Mouse (Mus musculus) kidney, adult 2 months (tissue): ENCODE data around the gene Oprm1. TPM values are rescaled to one million over a fixed set of nuclear protein-coding genes. Genes with fewer than 3 reads are reported as not detected.
"Not testable (repeated sequence)": the region's sequence is repeated elsewhere in the genome, so short reads cannot be mapped to it uniquely, and the experiment has no call there.

Experiments used
- DNase-seq: peaks from one replicate; pipeline ENCODE4 v3.0.0; 2021
- H3K27ac ChIP-seq: fragments of 200-500 bp; 2 replicates; pipeline ENCODE4 v1.5.1; 2012; ENCODE audit warnings: low read depth, low read length, control low read depth, inconsistent platforms; ENCODE audit not compliant: insufficient read depth
- H3K27me3 ChIP-seq: fragments of 200-500 bp; replicated peaks from 2 replicates; pipeline ENCODE4 v1.6.1; 2012; ENCODE audit warnings: mild to moderate bottlenecking, moderate library complexity, low read length, inconsistent platforms; ENCODE audit not compliant: control insufficient read depth, insufficient read depth
- H3K36me3 ChIP-seq: fragments of 200-500 bp; 2 replicates; pipeline ENCODE4 v1.6.1; 2012; ENCODE audit warnings: mild to moderate bottlenecking, moderate library complexity, low read length, inconsistent platforms; ENCODE audit not compliant: control insufficient read depth, insufficient read depth
- H3K4me1 ChIP-seq: fragments of 200-500 bp; 2 replicates; pipeline ENCODE4 v1.6.1; 2011; ENCODE audit warnings: low read length; ENCODE audit not compliant: control insufficient read depth, insufficient read depth
- H3K4me3 ChIP-seq: fragments of 200-500 bp; 2 replicates; pipeline ENCODE4 v1.5.1; 2011; ENCODE audit warnings: mild to moderate bottlenecking, low read depth, low read length, control low read depth; ENCODE audit not compliant: insufficient read depth
- CTCF ChIP-seq: fragments of 200-500 bp; conservative IDR thresholded peaks from 2 replicates; pipeline ENCODE4 v1.5.1; 2011; ENCODE audit warnings: low read depth, mild to moderate bottlenecking, control low read depth, low read length, moderate library complexity, mixed read lengths; ENCODE audit not compliant: insufficient read depth, insufficient read length
- POLR2A ChIP-seq: fragments of 200-500 bp; IDR thresholded peaks from one replicate; pipeline ENCODE4 v1.6.1; 2011; ENCODE audit warnings: low read depth, low read length, control low read depth
- WGBS: fragments of 180-500 bp; shearing (Covaris S2); methylation state at CpG from one replicate; pipeline ENCODE4 v1.1.7; 2018; 5-methylcytosine and 5-hydroxymethylcytosine counted together
- polyA plus RNA-seq: library from polyadenylated mRNA; depleted of rRNA; stranded (reverse); fragments of >200 nt; gene quantifications from 2 replicates; pipeline ENCODE4 v1.2.3, GENCODE M21; 2012

The Oprm1 gene
- polyA plus RNA-seq, 1 experiment, result not detected

DNA sequence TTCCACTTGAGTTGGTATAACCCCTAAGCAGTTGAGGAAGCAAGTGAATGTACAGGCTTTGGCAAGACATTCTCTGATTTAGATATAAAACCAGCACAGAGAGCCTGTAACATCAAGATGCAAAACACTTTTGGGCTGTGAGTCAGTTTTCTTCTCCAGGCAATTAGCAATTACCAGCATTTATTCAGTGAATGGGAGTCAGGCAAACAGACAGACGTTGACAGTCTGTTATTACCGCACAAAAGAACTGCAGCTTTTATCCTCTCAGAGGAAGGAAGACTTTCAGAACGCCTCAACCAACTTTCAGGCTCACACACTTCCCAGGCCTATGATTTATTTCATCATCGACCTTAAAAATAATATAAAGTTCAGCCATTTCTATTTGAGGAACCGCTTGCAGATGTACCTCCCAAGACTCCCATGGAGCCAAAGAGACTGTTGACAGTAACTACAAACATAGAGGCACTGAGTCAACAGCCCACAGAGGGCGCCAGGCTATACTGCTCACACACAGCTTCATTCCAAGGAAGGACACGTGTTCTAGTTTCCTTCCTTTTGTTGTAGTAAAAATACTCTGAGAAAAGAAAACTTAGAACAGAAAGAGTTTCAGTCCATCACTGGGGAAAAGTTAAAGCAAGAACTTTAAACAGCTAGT is 113.2 kb downstream of the Oprm1 start:
- DNase-seq, result no peak
- Histone ChIP-seq H3K4me1 (no peaks in the 10 kb centered on the region), H3K27ac (no peak overlapping the region), H3K4me3 (no peak overlapping the region), H3K36me3 (no peaks in the 10 kb centered on the region), H3K27me3 (no peaks in the 10 kb centered on the region)
- TF ChIP-seq POLR2A (no peak), CTCF (no peak)
- 69% methylated on average over 7 of the region's 7 CpGs for WGBS

DNA sequence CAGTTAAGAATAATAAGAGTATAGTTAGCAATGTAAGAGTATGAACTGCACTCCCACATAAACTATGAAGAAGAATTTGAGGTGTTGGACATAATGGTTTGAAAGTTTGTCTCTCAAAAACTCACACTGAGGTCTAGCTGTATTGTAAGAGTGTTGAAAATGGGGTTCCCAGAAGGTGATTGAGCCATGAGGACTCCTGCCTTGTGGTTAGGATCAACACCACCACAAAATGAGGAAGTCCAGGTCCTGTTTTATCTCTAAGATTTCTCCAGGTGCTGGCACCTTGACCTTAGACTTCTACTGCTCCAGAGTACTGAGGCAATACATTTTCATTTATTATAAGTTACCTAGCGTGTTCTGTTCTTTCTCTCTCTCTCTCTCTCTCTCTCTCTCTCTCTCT is 115.6 kb downstream of the Oprm1 start:
- H3K4me3 ChIP-seq, result no peak overlapping the region
- H3K4me1 ChIP-seq, result no peaks in the 10 kb centered on the region
- no peak for DNase-seq
- H3K27ac ChIP-seq, result no peak overlapping the region
- TF ChIP-seq CTCF, result no peak
- no peak for TF ChIP-seq POLR2A
- 75% methylated on average over 1 of the region's 1 CpGs for WGBS
- no peaks in the 10 kb centered on the region for H3K27me3 ChIP-seq
- no peaks in the 10 kb centered on the region for H3K36me3 ChIP-seq

DNA sequence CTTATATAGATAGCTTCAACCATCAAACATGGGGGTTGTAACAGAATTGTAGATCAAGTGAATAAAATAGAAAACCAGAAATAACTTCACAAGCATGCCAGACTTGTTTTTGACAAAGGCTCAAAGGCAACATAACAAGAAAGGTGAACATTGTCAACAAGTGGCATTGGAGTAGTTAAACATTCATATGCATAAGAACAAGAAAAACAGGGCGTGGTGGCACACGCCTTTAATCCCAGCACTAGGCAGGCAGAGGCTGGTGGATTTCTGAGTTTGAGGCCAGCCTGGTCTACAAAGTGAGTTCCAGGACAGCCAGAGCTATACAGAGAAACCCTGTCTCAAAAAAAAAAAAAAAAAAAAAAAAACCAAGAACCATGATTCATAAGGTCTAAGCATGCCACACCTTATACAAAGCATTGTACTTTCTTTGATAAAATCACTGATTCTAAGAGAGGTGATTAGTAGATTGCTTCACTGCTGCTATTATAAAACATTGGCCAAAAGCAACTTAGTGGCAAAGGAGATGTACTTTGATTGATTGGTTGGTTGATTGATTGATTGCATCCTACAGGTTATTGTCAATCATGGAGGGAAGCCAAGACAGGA is 120.1 kb downstream of the Oprm1 start:
- TF ChIP-seq CTCF, result no peak
- no peak for TF ChIP-seq POLR2A
- Histone ChIP-seq H3K27ac (no peak overlapping the region), H3K4me1 (no peaks in the 10 kb centered on the region), H3K27me3 (no peaks in the 10 kb centered on the region), H3K4me3 (no peak overlapping the region), H3K36me3 (no peaks in the 10 kb centered on the region)
- DNase-seq, result no peak
- WGBS, result 77% methylated on average over 2 of the region's 2 CpGs

DNA sequence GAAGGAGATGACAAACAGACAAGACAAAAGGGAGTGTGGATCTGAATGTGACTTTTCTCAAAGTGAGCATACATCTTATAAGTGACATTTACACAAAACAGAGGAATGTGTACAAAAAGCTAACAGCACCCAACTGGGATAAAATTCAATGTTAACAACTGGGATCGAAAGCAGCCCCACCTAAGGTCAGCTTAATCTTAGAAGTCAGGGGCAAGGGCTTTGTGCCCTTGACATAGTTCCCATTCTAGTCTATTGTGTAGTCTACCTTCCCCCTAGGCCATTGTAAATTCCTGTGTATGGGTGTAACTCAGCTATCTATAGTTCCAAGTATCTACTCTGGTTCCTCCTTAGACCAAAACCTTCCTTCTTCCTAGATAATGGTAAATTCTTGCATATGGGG is 123.7 kb downstream of the Oprm1 start:
- H3K4me3 ChIP-seq, H3K36me3 ChIP-seq, H3K27ac ChIP-seq, H3K4me1 ChIP-seq, H3K27me3 ChIP-seq, DNase-seq: not testable (repeated sequence)
- WGBS, result 91% methylated on average over 1 of the region's 1 CpGs

DNA sequence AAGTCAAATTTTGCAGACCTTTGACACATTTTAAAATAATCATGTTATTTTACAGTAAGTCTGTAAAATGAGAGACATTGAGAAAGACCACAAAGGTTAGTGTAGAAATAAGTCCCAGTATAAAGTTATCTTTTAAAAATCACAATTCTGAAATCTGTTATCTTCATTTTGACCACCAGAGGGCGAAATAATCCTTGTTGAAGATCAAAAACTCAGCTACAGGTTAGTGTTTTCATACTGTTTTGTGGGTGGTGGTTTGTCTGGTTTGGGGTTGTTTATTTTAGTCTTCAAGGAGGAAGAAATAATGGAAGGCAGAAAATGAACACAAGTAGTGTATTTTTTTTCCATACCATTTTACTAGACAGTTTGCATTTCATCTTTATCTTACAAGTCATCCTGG is 127.2 kb downstream of the Oprm1 start:
- no peaks in the 10 kb centered on the region for H3K36me3 ChIP-seq
- no peak overlapping the region for H3K4me3 ChIP-seq
- WGBS, result 0% methylated on average over 1 of the region's 1 CpGs
- H3K27me3 ChIP-seq, result no peaks in the 10 kb centered on the region
- H3K4me1 ChIP-seq, result no peaks in the 10 kb centered on the region
- peak; percentile 31 for DNase-seq
- TF ChIP-seq CTCF (no peak), POLR2A (no peak)
- H3K27ac ChIP-seq, result no peak overlapping the region

DNA sequence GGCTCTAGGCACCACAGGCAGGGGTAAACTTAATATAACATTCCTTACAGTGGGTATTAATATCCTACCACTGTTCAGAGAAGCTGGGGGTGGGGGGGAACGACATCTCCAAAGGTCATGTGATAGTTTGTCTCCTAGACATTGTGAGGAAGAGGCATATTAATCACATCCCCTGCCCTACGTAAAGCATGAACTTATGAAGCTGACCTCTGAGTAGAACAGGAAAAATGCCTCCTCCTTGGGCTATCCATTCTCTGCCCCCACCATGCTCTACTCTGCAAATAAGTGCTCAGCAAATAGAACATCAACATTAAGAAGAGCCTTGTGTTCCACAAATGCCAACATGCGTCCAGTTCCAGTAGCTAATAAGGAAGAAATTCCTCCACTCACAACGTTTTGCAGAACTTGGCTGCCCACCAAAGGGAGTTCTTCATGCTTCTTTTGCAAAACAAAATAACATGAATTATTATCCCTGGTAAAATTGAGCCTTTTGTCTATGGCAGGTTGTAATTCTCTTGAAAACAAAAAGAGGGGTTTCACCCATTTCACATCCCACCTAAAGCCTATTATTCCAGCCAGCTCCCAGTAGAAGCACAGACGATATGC is 131.4 kb downstream of the Oprm1 start:
- Histone ChIP-seq H3K4me3 (no peak overlapping the region), H3K27me3 (no peaks in the 10 kb centered on the region), H3K27ac (no peak overlapping the region; the same call in 1 of the 2 replicates), H3K4me1 (no peaks in the 10 kb centered on the region), H3K36me3 (no peaks in the 10 kb centered on the region)
- TF ChIP-seq POLR2A (no peak), CTCF (no peak)
- 34% methylated on average over 5 of the region's 5 CpGs for WGBS
- DNase-seq, result peak; percentile 4

DNA sequence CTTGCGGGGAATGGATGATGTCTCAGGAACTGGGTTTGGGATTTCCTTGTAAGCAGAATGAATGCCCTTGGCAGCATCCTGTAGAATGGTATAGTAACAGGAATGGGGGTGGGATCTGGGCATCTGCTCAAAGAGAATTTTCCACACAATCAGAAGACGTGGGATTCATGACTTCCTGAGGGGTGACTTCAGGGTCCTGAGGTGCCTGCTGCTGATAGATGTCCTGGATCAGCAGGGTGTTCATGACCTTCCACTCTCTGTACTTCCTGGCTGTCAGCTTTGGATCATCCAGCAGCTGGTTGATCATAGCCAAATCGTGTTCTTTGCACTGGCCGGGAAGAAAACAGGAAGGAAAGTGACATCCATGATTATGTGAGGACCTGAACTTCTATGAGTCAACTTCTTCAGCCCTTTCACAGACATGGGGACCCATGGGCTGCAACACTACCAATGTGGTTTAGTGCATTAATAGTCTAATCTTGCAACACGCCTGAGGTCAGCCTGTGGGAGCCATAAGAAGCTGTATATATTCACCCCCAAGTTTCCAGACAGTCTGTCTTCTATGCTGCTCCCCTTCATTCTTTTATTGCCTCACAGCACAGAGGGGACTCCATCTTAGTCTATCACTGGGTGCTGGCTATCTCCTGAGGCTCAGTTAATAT is 132.2 kb downstream of the Oprm1 start:
- Histone ChIP-seq H3K4me1 (no peaks in the 10 kb centered on the region), H3K36me3 (no peaks in the 10 kb centered on the region), H3K4me3 (no peak overlapping the region), H3K27ac (no peak overlapping the region; the same call in 1 of the 2 replicates), H3K27me3 (no peaks in the 10 kb centered on the region)
- TF ChIP-seq POLR2A (no peak), CTCF (no peak)
- DNase-seq, result peak; percentile 13
- 65% methylated on average over 5 of the region's 5 CpGs for WGBS
